Mouse (Mus musculus): ENCODE measurements around the gene Pard3. TPM values are rescaled to one million over a fixed set of nuclear protein-coding genes. Genes with fewer than 3 reads are reported as not detected.

The Pard3 gene
- polyA plus RNA-seq, 2 experiments = 4.5 TPM

- no peak for DNase-seq (ENCODE audit: low read depth in 3 of 3, low spot score in 3 of 3)
- H3K4me1 ChIP-seq (replicated peaks; ENCODE audit: control insufficient read depth in 2 of 2, insufficient read depth in 2 of 2, low read length in 1 of 2) = peaks cover 0 to 7% of the 10 kb centered on the region in 2 experiments; a peak in 2 of 4 replicates
- no peak overlapping the region for H3K9ac ChIP-seq (replicated peaks)
- no peaks in the 10 kb centered on the region for H3K36me3 ChIP-seq (replicated peaks; ENCODE audit: control insufficient read depth, insufficient read depth, low read depth)
- H3K9me3 ChIP-seq (ENCODE audit: control insufficient read depth, low read length) = no peaks in the 10 kb centered on the region
- TF ChIP-seq CTCF (IDR thresholded peaks at IDR 0.05; ENCODE audit: low read depth) (no peak), EP300 (IDR thresholded peaks at IDR 0.05; ENCODE audit: low read depth) (no peak)
- no peak overlapping the region for H3K27ac ChIP-seq
- H3K4me2 ChIP-seq (ENCODE audit: low read depth) = peak overlapping the region; percentile 31
- 0 out of 4 replicates have a peak overlapping the region, but pooled peaks of 1 of the 2 experiments have one; percentile 10 for H3K4me3 ChIP-seq (ENCODE audit: insufficient read depth in 1 of 2, low read depth in 2 of 2, low read length in 2 of 2)
- ATAC-seq (ENCODE audit: insufficient read depth) = peak; percentile 40; the same call in 1 of the 2 replicates
- WGBS (ENCODE audit: insufficient replicate concordance) = 54% methylated on average over 11 of the region's 11 CpGs
- no peaks in the 10 kb centered on the region for H3K27me3 ChIP-seq (ENCODE audit: control insufficient read depth, insufficient read depth, low read length)
These were observed 62.3 kb downstream of the Pard3 start for GRCm38 (mm10) chr8:127125686-127126683.

- no peak for TF ChIP-seq EP300 (IDR thresholded peaks at IDR 0.05; ENCODE audit: low read depth)
- no peak for TF ChIP-seq CTCF (IDR thresholded peaks at IDR 0.05; ENCODE audit: low read depth)
- Histone ChIP-seq H3K27ac (no peak overlapping the region), H3K4me3 (ENCODE audit: insufficient read depth in 1 of 2, low read depth in 2 of 2, low read length in 2 of 2) (no peak overlapping the region), H3K36me3 (replicated peaks; ENCODE audit: control insufficient read depth, insufficient read depth, low read depth) (no peaks in the 10 kb centered on the region), H3K4me1 (replicated peaks; ENCODE audit: control insufficient read depth in 2 of 2, insufficient read depth in 2 of 2, low read length in 1 of 2) (peaks cover 0 to 7% of the 10 kb centered on the region in 2 experiments; a peak in 2 of 4 replicates), H3K9me3 (ENCODE audit: control insufficient read depth, low read length) (no peaks in the 10 kb centered on the region), H3K4me2 (ENCODE audit: low read depth) (peak overlapping the region; percentile 4; the same call in 1 of the 2 replicates), H3K9ac (replicated peaks) (no peak overlapping the region), H3K27me3 (ENCODE audit: control insufficient read depth, insufficient read depth, low read length) (no peaks in the 10 kb centered on the region)
- DNase-seq (ENCODE audit: low read depth in 3 of 3, low spot score in 3 of 3) = no peak
- no peak for ATAC-seq (ENCODE audit: insufficient read depth)
- 50% methylated on average over 8 of the region's 8 CpGs for WGBS (ENCODE audit: insufficient replicate concordance)
These were observed 65.2 kb downstream of the Pard3 start for GRCm38 (mm10) chr8:127128781-127129396.

- Histone ChIP-seq H3K4me1 (replicated peaks; ENCODE audit: control insufficient read depth in 2 of 2, insufficient read depth in 2 of 2, low read length in 1 of 2) (peaks cover 0 to 15% of the 10 kb centered on the region in 2 experiments; a peak in 2 of 4 replicates), H3K4me2 (ENCODE audit: low read depth) (no peak overlapping the region), H3K9me3 (ENCODE audit: control insufficient read depth, low read length) (no peaks in the 10 kb centered on the region), H3K27me3 (ENCODE audit: control insufficient read depth, insufficient read depth, low read length) (no peaks in the 10 kb centered on the region), H3K27ac (no peak overlapping the region), H3K36me3 (replicated peaks; ENCODE audit: control insufficient read depth, insufficient read depth, low read depth) (no peaks in the 10 kb centered on the region), H3K9ac (replicated peaks) (no peak overlapping the region), H3K4me3 (ENCODE audit: insufficient read depth in 1 of 2, low read depth in 2 of 2, low read length in 2 of 2) (no peak overlapping the region)
- ATAC-seq (ENCODE audit: insufficient read depth) = no peak
- TF ChIP-seq CTCF (IDR thresholded peaks at IDR 0.05; ENCODE audit: low read depth) (no peak), EP300 (IDR thresholded peaks at IDR 0.05; ENCODE audit: low read depth) (no peak)
- DNase-seq (ENCODE audit: low read depth in 3 of 3, low spot score in 3 of 3) = no peak
- WGBS (ENCODE audit: insufficient replicate concordance) = 18% methylated on average over 5 of the region's 5 CpGs
These were observed 70.6 kb downstream of the Pard3 start for GRCm38 (mm10) chr8:127134327-127134726.

GRCm38 (mm10) chr8:127136201-127136600 is 72.5 kb downstream of the Pard3 start:
- Histone ChIP-seq H3K36me3 (replicated peaks; ENCODE audit: control insufficient read depth, insufficient read depth, low read depth) (no peaks in the 10 kb centered on the region), H3K27ac (no peak overlapping the region), H3K4me3 (ENCODE audit: insufficient read depth in 1 of 2, low read depth in 2 of 2, low read length in 2 of 2) (no peak overlapping the region), H3K4me2 (ENCODE audit: low read depth) (no peak overlapping the region), H3K4me1 (replicated peaks; ENCODE audit: control insufficient read depth in 2 of 2, insufficient read depth in 2 of 2, low read length in 1 of 2) (peaks cover 0 to 12% of the 10 kb centered on the region in 2 experiments; a peak in 2 of 4 replicates), H3K9ac (replicated peaks) (no peak overlapping the region), H3K27me3 (ENCODE audit: control insufficient read depth, insufficient read depth, low read length) (no peaks in the 10 kb centered on the region), H3K9me3 (ENCODE audit: control insufficient read depth, low read length) (no peaks in the 10 kb centered on the region)
- TF ChIP-seq CTCF (IDR thresholded peaks at IDR 0.05; ENCODE audit: low read depth) (no peak), EP300 (IDR thresholded peaks at IDR 0.05; ENCODE audit: low read depth) (no peak)
- ATAC-seq (ENCODE audit: insufficient read depth) (0 out of 2 replicates have a peak, but pooled peaks have one; percentile 26), DNase-seq (ENCODE audit: low read depth in 3 of 3, low spot score in 3 of 3) (no peak)
- 59% methylated on average over 2 of the region's 2 CpGs for WGBS (ENCODE audit: insufficient replicate concordance)

- Histone ChIP-seq H3K4me2 (ENCODE audit: low read depth) (no peak overlapping the region), H3K4me1 (replicated peaks; ENCODE audit: control insufficient read depth in 2 of 2, insufficient read depth in 2 of 2, low read length in 1 of 2) (peaks cover 0 to 12% of the 10 kb centered on the region in 2 experiments; a peak in 2 of 4 replicates), H3K4me3 (ENCODE audit: insufficient read depth in 1 of 2, low read depth in 2 of 2, low read length in 2 of 2) (no peak overlapping the region), H3K27ac (no peak overlapping the region), H3K9me3 (ENCODE audit: control insufficient read depth, low read length) (no peaks in the 10 kb centered on the region), H3K27me3 (ENCODE audit: control insufficient read depth, insufficient read depth, low read length) (no peaks in the 10 kb centered on the region), H3K36me3 (replicated peaks; ENCODE audit: control insufficient read depth, insufficient read depth, low read depth) (no peaks in the 10 kb centered on the region), H3K9ac (replicated peaks) (no peak overlapping the region)
- no peak for DNase-seq (ENCODE audit: low read depth in 3 of 3, low spot score in 3 of 3)
- no peak for TF ChIP-seq CTCF (IDR thresholded peaks at IDR 0.05; ENCODE audit: low read depth)
- TF ChIP-seq EP300 (IDR thresholded peaks at IDR 0.05; ENCODE audit: low read depth) = no peak
- ATAC-seq (ENCODE audit: insufficient read depth) = no peak
- 58% methylated on average over 2 of the region's 2 CpGs for WGBS (ENCODE audit: insufficient replicate concordance)
These were observed 73.1 kb downstream of the Pard3 start for GRCm38 (mm10) chr8:127136781-127137180.
